Mouse (Mus musculus): Measurements from ENCODE around the gene Iyd. TPM values are rescaled to one million over a fixed set of nuclear protein-coding genes. Genes with fewer than 3 reads are reported as not detected.

The Iyd gene
- polyA plus RNA-seq, 1 experiment from 2014 or later = 7.8 TPM

GRCm38 (mm10) chr10:3529807-3530206, 10.2 kb upstream of the Iyd start:
- Histone ChIP-seq H3K36me3 (ENCODE audit: control insufficient read depth, insufficient read depth, low read length) (no peaks in the 10 kb centered on the region), H3K4me3 (ENCODE audit: low read depth, low read length) (no peak overlapping the region), H3K27me3 (ENCODE audit: control insufficient read depth, insufficient read depth, low read length) (no peaks in the 10 kb centered on the region), H3K4me1 (ENCODE audit: control insufficient read depth, insufficient read depth, low read length) (no peaks in the 10 kb centered on the region), H3K9ac (replicated peaks; ENCODE audit: low read depth, low read length) (no peak overlapping the region), H3K4me2 (replicated peaks; ENCODE audit: low read depth, low read length) (no peak overlapping the region), H3K27ac (ENCODE audit: low read length) (no peak overlapping the region), H3K9me3 (ENCODE audit: control insufficient read depth, low read depth, low read length) (no peaks in the 10 kb centered on the region)
- ATAC-seq (ENCODE audit: insufficient number of reproducible peaks, insufficient read depth, low FRiP score, low read depth) = no peak
- WGBS = 71% methylated on average over 4 of the region's 4 CpGs

GRCm38 (mm10) chr10:3530661-3531060, 9.4 kb upstream of the Iyd start:
- Histone ChIP-seq H3K4me2 (replicated peaks; ENCODE audit: low read depth, low read length) (no peak overlapping the region), H3K4me3 (ENCODE audit: low read depth, low read length) (no peak overlapping the region), H3K27ac (ENCODE audit: low read length) (no peak overlapping the region), H3K4me1 (ENCODE audit: control insufficient read depth, insufficient read depth, low read length) (no peaks in the 10 kb centered on the region), H3K9ac (replicated peaks; ENCODE audit: low read depth, low read length) (no peak overlapping the region), H3K36me3 (ENCODE audit: control insufficient read depth, insufficient read depth, low read length) (no peaks in the 10 kb centered on the region), H3K27me3 (ENCODE audit: control insufficient read depth, insufficient read depth, low read length) (no peaks in the 10 kb centered on the region), H3K9me3 (ENCODE audit: control insufficient read depth, low read depth, low read length) (no peaks in the 10 kb centered on the region)
- 71% methylated on average over 4 of the region's 4 CpGs for WGBS
- ATAC-seq (ENCODE audit: insufficient number of reproducible peaks, insufficient read depth, low FRiP score, low read depth) = no peak

- no peak for ATAC-seq (ENCODE audit: insufficient number of reproducible peaks, insufficient read depth, low FRiP score, low read depth)
- 7% methylated on average over 4 of the region's 4 CpGs for WGBS
- no peaks in the 10 kb centered on the region for H3K4me1 ChIP-seq (ENCODE audit: control insufficient read depth, insufficient read depth, low read length)
- H3K27ac ChIP-seq (ENCODE audit: low read length) = no peak overlapping the region
- H3K36me3 ChIP-seq (ENCODE audit: control insufficient read depth, insufficient read depth, low read length) = no peaks in the 10 kb centered on the region
- no peak overlapping the region for H3K9ac ChIP-seq (replicated peaks; ENCODE audit: low read depth, low read length)
- no peak overlapping the region for H3K4me3 ChIP-seq (ENCODE audit: low read depth, low read length)
- H3K27me3 ChIP-seq (ENCODE audit: control insufficient read depth, insufficient read depth, low read length) = no peaks in the 10 kb centered on the region
- no peak overlapping the region for H3K4me2 ChIP-seq (replicated peaks; ENCODE audit: low read depth, low read length)
- H3K9me3 ChIP-seq (ENCODE audit: control insufficient read depth, low read depth, low read length) = no peaks in the 10 kb centered on the region
These were observed 8.7 kb upstream of the Iyd start for GRCm38 (mm10) chr10:3531375-3531774.

GRCm38 (mm10) chr10:3534445-3534844, 5.6 kb upstream of the Iyd start:
- no peaks in the 10 kb centered on the region for H3K4me1 ChIP-seq (ENCODE audit: control insufficient read depth, insufficient read depth, low read length)
- H3K4me2 ChIP-seq (replicated peaks; ENCODE audit: low read depth, low read length) = peak overlapping the region; percentile 26
- H3K27me3 ChIP-seq (ENCODE audit: control insufficient read depth, insufficient read depth, low read length) = no peaks in the 10 kb centered on the region
- 4% methylated on average over 7 of the region's 7 CpGs for WGBS
- H3K27ac ChIP-seq (ENCODE audit: low read length) = no peak overlapping the region
- H3K36me3 ChIP-seq (ENCODE audit: control insufficient read depth, insufficient read depth, low read length) = no peaks in the 10 kb centered on the region
- H3K9me3 ChIP-seq (ENCODE audit: control insufficient read depth, low read depth, low read length) = no peaks in the 10 kb centered on the region
- no peak for ATAC-seq (ENCODE audit: insufficient number of reproducible peaks, insufficient read depth, low FRiP score, low read depth)
- H3K4me3 ChIP-seq (ENCODE audit: low read depth, low read length) = no peak overlapping the region
- H3K9ac ChIP-seq (replicated peaks; ENCODE audit: low read depth, low read length) = no peak overlapping the region

- Histone ChIP-seq H3K36me3 (ENCODE audit: control insufficient read depth, insufficient read depth, low read length) (no peaks in the 10 kb centered on the region), H3K4me2 (replicated peaks; ENCODE audit: low read depth, low read length) (no peak overlapping the region), H3K4me3 (ENCODE audit: low read depth, low read length) (no peak overlapping the region), H3K9me3 (ENCODE audit: control insufficient read depth, low read depth, low read length) (no peaks in the 10 kb centered on the region), H3K9ac (replicated peaks; ENCODE audit: low read depth, low read length) (no peak overlapping the region), H3K27me3 (ENCODE audit: control insufficient read depth, insufficient read depth, low read length) (no peaks in the 10 kb centered on the region), H3K27ac (ENCODE audit: low read length) (no peak overlapping the region), H3K4me1 (ENCODE audit: control insufficient read depth, insufficient read depth, low read length) (no peaks in the 10 kb centered on the region)
- ATAC-seq (ENCODE audit: insufficient number of reproducible peaks, insufficient read depth, low FRiP score, low read depth) = no peak
- WGBS = 85% methylated on average over 1 of the region's 1 CpGs
These were observed 3.7 kb upstream of the Iyd start for GRCm38 (mm10) chr10:3536361-3536760.

GRCm38 (mm10) chr10:3549384-3549783, 9.3 kb downstream of the Iyd start:
- WGBS = 39% methylated on average over 2 of the region's 2 CpGs
- H3K4me2 ChIP-seq (replicated peaks; ENCODE audit: low read depth, low read length) = no peak overlapping the region
- H3K36me3 ChIP-seq (ENCODE audit: control insufficient read depth, insufficient read depth, low read length) = no peaks in the 10 kb centered on the region
- no peaks in the 10 kb centered on the region for H3K4me1 ChIP-seq (ENCODE audit: control insufficient read depth, insufficient read depth, low read length)
- no peak overlapping the region for H3K4me3 ChIP-seq (ENCODE audit: low read depth, low read length)
- no peak overlapping the region for H3K27ac ChIP-seq (ENCODE audit: low read length)
- H3K9ac ChIP-seq (replicated peaks; ENCODE audit: low read depth, low read length) = no peak overlapping the region
- ATAC-seq (ENCODE audit: insufficient number of reproducible peaks, insufficient read depth, low FRiP score, low read depth) = no peak
- H3K9me3 ChIP-seq (ENCODE audit: control insufficient read depth, low read depth, low read length) = no peaks in the 10 kb centered on the region
- H3K27me3 ChIP-seq (ENCODE audit: control insufficient read depth, insufficient read depth, low read length) = no peaks in the 10 kb centered on the region

- Histone ChIP-seq H3K27ac (ENCODE audit: low read length) (no peak overlapping the region), H3K9me3 (ENCODE audit: control insufficient read depth, low read depth, low read length) (no peaks in the 10 kb centered on the region), H3K36me3 (ENCODE audit: control insufficient read depth, insufficient read depth, low read length) (no peaks in the 10 kb centered on the region), H3K4me2 (replicated peaks; ENCODE audit: low read depth, low read length) (no peak overlapping the region), H3K4me1 (ENCODE audit: control insufficient read depth, insufficient read depth, low read length) (no peaks in the 10 kb centered on the region), H3K9ac (replicated peaks; ENCODE audit: low read depth, low read length) (no peak overlapping the region), H3K27me3 (ENCODE audit: control insufficient read depth, insufficient read depth, low read length) (no peaks in the 10 kb centered on the region), H3K4me3 (ENCODE audit: low read depth, low read length) (no peak overlapping the region)
- WGBS = 57% methylated on average over 5 of the region's 5 CpGs
- no peak for ATAC-seq (ENCODE audit: insufficient number of reproducible peaks, insufficient read depth, low FRiP score, low read depth)
These were observed 15.1 kb downstream of the Iyd start for GRCm38 (mm10) chr10:3555128-3555527.

GRCm38 (mm10) chr10:3556538-3556937, 16.5 kb downstream of the Iyd start:
- ATAC-seq (ENCODE audit: insufficient number of reproducible peaks, insufficient read depth, low FRiP score, low read depth) = no peak
- no peak overlapping the region for H3K27ac ChIP-seq (ENCODE audit: low read length)

GRCm38 (mm10) chr10:3559136-3559535, 19.1 kb downstream of the Iyd start:
- Histone ChIP-seq H3K9ac (replicated peaks; ENCODE audit: low read depth, low read length) (no peak overlapping the region), H3K4me3 (ENCODE audit: low read depth, low read length) (no peak overlapping the region), H3K4me2 (replicated peaks; ENCODE audit: low read depth, low read length) (no peak overlapping the region), H3K27ac (ENCODE audit: low read length) (no peak overlapping the region), H3K9me3 (ENCODE audit: control insufficient read depth, low read depth, low read length) (no peaks in the 10 kb centered on the region), H3K36me3 (ENCODE audit: control insufficient read depth, insufficient read depth, low read length) (no peaks in the 10 kb centered on the region), H3K4me1 (ENCODE audit: control insufficient read depth, insufficient read depth, low read length) (no peaks in the 10 kb centered on the region), H3K27me3 (ENCODE audit: control insufficient read depth, insufficient read depth, low read length) (no peaks in the 10 kb centered on the region)
- 100% methylated on average over 1 of the region's 1 CpGs for WGBS
- no peak for ATAC-seq (ENCODE audit: insufficient number of reproducible peaks, insufficient read depth, low FRiP score, low read depth)

More at GRCm38 (mm10) chr10:3556538-3556937, 16.5 kb downstream of the Iyd start:
- H3K27me3 ChIP-seq (ENCODE audit: control insufficient read depth, insufficient read depth, low read length) = no peaks in the 10 kb centered on the region
- H3K4me3 ChIP-seq (ENCODE audit: low read depth, low read length) = no peak overlapping the region
- no peaks in the 10 kb centered on the region for H3K4me1 ChIP-seq (ENCODE audit: control insufficient read depth, insufficient read depth, low read length)
- H3K4me2 ChIP-seq (replicated peaks; ENCODE audit: low read depth, low read length) = no peak overlapping the region
- 70% methylated on average over 3 of the region's 3 CpGs for WGBS
- H3K36me3 ChIP-seq (ENCODE audit: control insufficient read depth, insufficient read depth, low read length) = no peaks in the 10 kb centered on the region
- H3K9me3 ChIP-seq (ENCODE audit: control insufficient read depth, low read depth, low read length) = no peaks in the 10 kb centered on the region
- no peak overlapping the region for H3K9ac ChIP-seq (replicated peaks; ENCODE audit: low read depth, low read length)
